Mouse (Mus musculus): ENCODE measurements around the gene Peli2. TPM values are rescaled to one million over a fixed set of nuclear protein-coding genes. Genes with fewer than 3 reads are reported as not detected.

Gene Peli2
- polyA plus RNA-seq, 2 experiments, result 9.1 to 14.5 TPM

GRCm38 (mm10) chr14:48083836-48084812 lies 36.5 kb upstream of the Peli2 start:
- Histone ChIP-seq H3K27me3 (ENCODE audit: control insufficient read depth, insufficient read depth, low read length) (no peaks in the 10 kb centered on the region), H3K4me1 (ENCODE audit: control insufficient read depth, insufficient read depth, low read length) (peaks cover 14% of the 10 kb centered on the region), H3K9me3 (ENCODE audit: control insufficient read depth, low read length) (no peaks in the 10 kb centered on the region), H3K4me3 (replicated peaks; ENCODE audit: low read length) (no peak overlapping the region), H3K9ac (ENCODE audit: low read depth, low read length, severe bottlenecking) (0 out of 2 replicates have a peak overlapping the region, but pooled peaks have one; percentile 2), H3K4me2 (replicated peaks; ENCODE audit: low read depth, low read length, severe bottlenecking) (no peak overlapping the region; the same call in 1 of the 2 replicates), H3K27ac (replicated peaks; ENCODE audit: low read depth, low read length) (no peak overlapping the region), H3K36me3 (ENCODE audit: control insufficient read depth, insufficient read depth, low read length) (no peaks in the 10 kb centered on the region)
- WGBS, result 16% methylated on average over 14 of the region's 14 CpGs
- ATAC-seq (ENCODE audit: low FRiP score, low read depth), result peak; percentile 44
- no peak for TF ChIP-seq POLR2A (IDR thresholded peaks at IDR 0.05; ENCODE audit: borderline replicate concordance, extremely low read depth, insufficient read depth, insufficient read length)
- peak; percentile 66 for DNase-seq (ENCODE audit: low spot score)

- Histone ChIP-seq H3K36me3 (ENCODE audit: control insufficient read depth, insufficient read depth, low read length) (no peaks in the 10 kb centered on the region), H3K4me2 (replicated peaks; ENCODE audit: low read depth, low read length, severe bottlenecking) (no peak overlapping the region), H3K9me3 (ENCODE audit: control insufficient read depth, low read length) (no peaks in the 10 kb centered on the region), H3K9ac (ENCODE audit: low read depth, low read length, severe bottlenecking) (no peak overlapping the region), H3K4me3 (replicated peaks; ENCODE audit: low read length) (no peak overlapping the region), H3K4me1 (ENCODE audit: control insufficient read depth, insufficient read depth, low read length) (peaks cover 14% of the 10 kb centered on the region), H3K27ac (replicated peaks; ENCODE audit: low read depth, low read length) (no peak overlapping the region), H3K27me3 (ENCODE audit: control insufficient read depth, insufficient read depth, low read length) (no peaks in the 10 kb centered on the region)
- 53% methylated on average over 7 of the region's 7 CpGs for WGBS
- ATAC-seq (ENCODE audit: low FRiP score, low read depth) (no peak), DNase-seq (ENCODE audit: low spot score) (no peak)
- no peak for TF ChIP-seq POLR2A (IDR thresholded peaks at IDR 0.05; ENCODE audit: borderline replicate concordance, extremely low read depth, insufficient read depth, insufficient read length)
Observed at GRCm38 (mm10) chr14:48086682-48087297, 33.8 kb upstream of the Peli2 start.

- H3K36me3 ChIP-seq (ENCODE audit: control insufficient read depth, insufficient read depth, low read length), result no peaks in the 10 kb centered on the region
- H3K4me3 ChIP-seq (replicated peaks; ENCODE audit: low read length), result no peak overlapping the region
- peaks cover 14% of the 10 kb centered on the region for H3K4me1 ChIP-seq (ENCODE audit: control insufficient read depth, insufficient read depth, low read length)
- H3K27ac ChIP-seq (replicated peaks; ENCODE audit: low read depth, low read length), result no peak overlapping the region
- H3K9ac ChIP-seq (ENCODE audit: low read depth, low read length, severe bottlenecking), result no peak overlapping the region
- 59% methylated on average over 8 of the region's 8 CpGs for WGBS
- TF ChIP-seq POLR2A (IDR thresholded peaks at IDR 0.05; ENCODE audit: borderline replicate concordance, extremely low read depth, insufficient read depth, insufficient read length), result no peak
- no peaks in the 10 kb centered on the region for H3K27me3 ChIP-seq (ENCODE audit: control insufficient read depth, insufficient read depth, low read length)
- ATAC-seq (ENCODE audit: low FRiP score, low read depth) (no peak), DNase-seq (ENCODE audit: low spot score) (no peak)
- no peaks in the 10 kb centered on the region for H3K9me3 ChIP-seq (ENCODE audit: control insufficient read depth, low read length)
- no peak overlapping the region for H3K4me2 ChIP-seq (replicated peaks; ENCODE audit: low read depth, low read length, severe bottlenecking)
Observed at GRCm38 (mm10) chr14:48087298-48087830, 33.3 kb upstream of the Peli2 start.

GRCm38 (mm10) chr14:48090465-48090864 lies 30.2 kb upstream of the Peli2 start:
- DNase-seq (ENCODE audit: low spot score), result no peak
- Histone ChIP-seq H3K4me3 (replicated peaks; ENCODE audit: low read length) (no peak overlapping the region), H3K27ac (replicated peaks; ENCODE audit: low read depth, low read length) (no peak overlapping the region), H3K4me1 (ENCODE audit: control insufficient read depth, insufficient read depth, low read length) (no peaks in the 10 kb centered on the region), H3K27me3 (ENCODE audit: control insufficient read depth, insufficient read depth, low read length) (no peaks in the 10 kb centered on the region), H3K4me2 (replicated peaks; ENCODE audit: low read depth, low read length, severe bottlenecking) (no peak overlapping the region), H3K9ac (ENCODE audit: low read depth, low read length, severe bottlenecking) (no peak overlapping the region), H3K36me3 (ENCODE audit: control insufficient read depth, insufficient read depth, low read length) (no peaks in the 10 kb centered on the region), H3K9me3 (ENCODE audit: control insufficient read depth, low read length) (no peaks in the 10 kb centered on the region)
- ATAC-seq (ENCODE audit: low FRiP score, low read depth), result no peak
- 66% methylated on average over 4 of the region's 4 CpGs for WGBS
- TF ChIP-seq POLR2A (IDR thresholded peaks at IDR 0.05; ENCODE audit: borderline replicate concordance, extremely low read depth, insufficient read depth, insufficient read length), result no peak

GRCm38 (mm10) chr14:48091160-48091559 lies 29.5 kb upstream of the Peli2 start:
- Histone ChIP-seq H3K4me3 (replicated peaks; ENCODE audit: low read length) (no peak overlapping the region), H3K9ac (ENCODE audit: low read depth, low read length, severe bottlenecking) (no peak overlapping the region), H3K4me2 (replicated peaks; ENCODE audit: low read depth, low read length, severe bottlenecking) (no peak overlapping the region), H3K4me1 (ENCODE audit: control insufficient read depth, insufficient read depth, low read length) (no peaks in the 10 kb centered on the region), H3K9me3 (ENCODE audit: control insufficient read depth, low read length) (no peaks in the 10 kb centered on the region), H3K27ac (replicated peaks; ENCODE audit: low read depth, low read length) (no peak overlapping the region), H3K36me3 (ENCODE audit: control insufficient read depth, insufficient read depth, low read length) (no peaks in the 10 kb centered on the region), H3K27me3 (ENCODE audit: control insufficient read depth, insufficient read depth, low read length) (no peaks in the 10 kb centered on the region)
- ATAC-seq (ENCODE audit: low FRiP score, low read depth) (no peak), DNase-seq (ENCODE audit: low spot score) (no peak)
- no peak for TF ChIP-seq POLR2A (IDR thresholded peaks at IDR 0.05; ENCODE audit: borderline replicate concordance, extremely low read depth, insufficient read depth, insufficient read length)
- 66% methylated on average over 8 of the region's 8 CpGs for WGBS

Measured in limb, embryonic 14.5 days (tissue).